Mouse (Mus musculus) ES-CJ7 (cell line): ENCODE results near the gene Baz1b.

ENCODE experiments used
- DNase-seq: peaks from one replicate; pipeline ENCODE4 v3.0.0; 2011; ENCODE audit warnings: low read depth, low spot score

The Baz1b gene

GRCm38 (mm10) chr5:135274663-135275396 is 87.8 kb downstream of the Baz1b start:
- peak; percentile 38 for DNase-seq

- peak; percentile 22 for DNase-seq
Measured at GRCm38 (mm10) chr5:135276597-135276996, 89.5 kb downstream of the Baz1b start.

GRCm38 (mm10) chr5:135280226-135280625 is 93.2 kb downstream of the Baz1b start:
- DNase-seq = peak; percentile 52

GRCm38 (mm10) chr5:135285211-135285610 is 98.1 kb downstream of the Baz1b start:
- no peak for DNase-seq

- peak; percentile 78 for DNase-seq
Measured at GRCm38 (mm10) chr5:135286185-135286584, 99.1 kb downstream of the Baz1b start.

GRCm38 (mm10) chr5:135286926-135287325 is 99.9 kb downstream of the Baz1b start:
- no peak for DNase-seq

GRCm38 (mm10) chr5:135290703-135291102 is 103.6 kb downstream of the Baz1b start:
- DNase-seq = no peak

- no peak for DNase-seq
Measured at GRCm38 (mm10) chr5:135291193-135291592, 104.1 kb downstream of the Baz1b start.

GRCm38 (mm10) chr5:135292001-135292400 is 104.9 kb downstream of the Baz1b start:
- no peak for DNase-seq
